26 mouse cellular contexts compared by ENCODE assay signal in the genomic region with DNA sequence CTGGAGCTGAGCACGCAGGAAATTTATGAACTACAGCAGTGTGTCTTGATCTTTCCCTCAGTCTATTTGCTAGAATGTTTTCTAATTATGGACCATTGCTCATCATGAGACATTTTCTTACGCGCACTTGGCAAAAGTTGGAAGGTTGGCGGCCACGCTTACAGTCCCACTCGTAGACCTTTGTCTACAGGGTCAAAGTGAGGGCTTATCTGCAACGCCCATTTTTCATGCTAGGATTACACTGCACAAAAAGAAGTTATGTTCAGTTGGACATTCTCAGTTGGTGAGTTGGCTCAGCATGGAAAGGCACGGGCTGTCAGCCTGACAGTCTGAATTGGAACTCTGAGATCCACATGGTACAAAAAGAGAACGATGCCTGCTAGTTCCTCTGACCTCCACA.
"Had no signal": no experiment of that assay in that cellular context is flagged by ENCODE, and none has a peak within 500 bp of the region (broad histone marks: within the 10 kb centered on the region; RNA-seq: fewer than 3 reads in every experiment).

No protein-coding gene starts in this region.

- H3K36me3 ChIP-seq: embryonic facial prominence, embryonic 10.5 days; embryonic facial prominence, embryonic 12.5 days; embryonic facial prominence, embryonic 13.5 days; embryonic facial prominence, embryonic 15.5 days; forebrain, embryonic 12.5 days; forebrain, embryonic 15.5 days had no signal

- DNase-seq: cerebellum, adult 8-10 months; cerebellum, adult 9-10 months; cerebellum, adult 9-11 months; cerebellum, postnatal 10 days; cerebellum, postnatal 14 days; cerebellum, postnatal 25 days; cerebellum, postnatal 36 days; embryo, embryonic 11 days; forebrain, postnatal 0 days; gastrocnemius, adult 2 months; gastrocnemius, postnatal 10 days; gastrocnemius, postnatal 14 days; gastrocnemius, postnatal 25 days; gastrocnemius, postnatal 36 days; heart, adult 11 months; heart, adult 2 months had no signal

- H3K9me3 ChIP-seq: embryonic facial prominence, embryonic 10.5 days; embryonic facial prominence, embryonic 12.5 days; embryonic facial prominence, embryonic 13.5 days; embryonic facial prominence, embryonic 15.5 days; forebrain, embryonic 12.5 days; forebrain, embryonic 13.5 days; forebrain, embryonic 15.5 days had no signal

- H3K27ac ChIP-seq: embryonic facial prominence, embryonic 10.5 days; embryonic facial prominence, embryonic 12.5 days; embryonic facial prominence, embryonic 13.5 days; embryonic facial prominence, embryonic 15.5 days; forebrain, embryonic 12.5 days; forebrain, embryonic 13.5 days; forebrain, embryonic 15.5 days; gastrocnemius, adult 2 months; heart, adult 2 months had no signal

- H3K27me3 ChIP-seq: embryonic facial prominence, embryonic 12.5 days; embryonic facial prominence, embryonic 13.5 days; embryonic facial prominence, embryonic 15.5 days; forebrain, embryonic 12.5 days; forebrain, embryonic 13.5 days; forebrain, embryonic 15.5 days had no signal

- H3K4me1 ChIP-seq: embryonic facial prominence, embryonic 10.5 days; embryonic facial prominence, embryonic 12.5 days; embryonic facial prominence, embryonic 13.5 days; embryonic facial prominence, embryonic 15.5 days; forebrain, embryonic 12.5 days; forebrain, embryonic 13.5 days; forebrain, embryonic 15.5 days had no signal

- H3K4me3 ChIP-seq: embryonic facial prominence, embryonic 10.5 days; embryonic facial prominence, embryonic 12.5 days; embryonic facial prominence, embryonic 13.5 days; embryonic facial prominence, embryonic 15.5 days; erythroblast, embryonic 14.5 days; forebrain, embryonic 12.5 days; forebrain, embryonic 13.5 days; forebrain, embryonic 15.5 days; gastrocnemius, adult 2 months; heart, adult 2 months had no signal

- ATAC-seq: forebrain, embryonic 13.5 days; forebrain, embryonic 14.5 days; forebrain, embryonic 15.5 days; forebrain, embryonic 16.5 days; forebrain, postnatal 0 days had no signal
